Mouse (Mus musculus) splenic B cell, adult 2 months (primary cell): ENCODE measurements around the gene Aatk.

Experiments used
- DNase-seq: peaks from one replicate; pipeline ENCODE4 v3.0.0-alpha.2; 2011; ENCODE audit warnings: low read depth, low spot score
- H3K27me3 ChIP-seq: 2 replicates; pipeline ENCODE4 v1.6.1; 2012; ENCODE audit warnings: mild to moderate bottlenecking, low read length, moderate library complexity, mixed read lengths; ENCODE audit not compliant: control insufficient read depth, poor library complexity, insufficient read depth, severe bottlenecking
- H3K36me3 ChIP-seq: 2 replicates; pipeline ENCODE4 v1.6.1; 2012; ENCODE audit warnings: mild to moderate bottlenecking, low read length, moderate library complexity, mixed read lengths; ENCODE audit not compliant: control insufficient read depth, poor library complexity, insufficient read depth, severe bottlenecking

Aatk gene

GRCm38 (mm10) chr11:119973789-119974188 lies 73.2 kb downstream of the Aatk start:
- DNase-seq: no peak

GRCm38 (mm10) chr11:119970021-119970851 lies 76.7 kb downstream of the Aatk start:
- no peak for DNase-seq
- H3K36me3 ChIP-seq: no peaks in the 10 kb centered on the region
- no peaks in the 10 kb centered on the region for H3K27me3 ChIP-seq

More at GRCm38 (mm10) chr11:119973789-119974188, 73.2 kb downstream of the Aatk start:
- Histone ChIP-seq H3K27me3 (no peaks in the 10 kb centered on the region), H3K36me3 (no peaks in the 10 kb centered on the region)

- DNase-seq: no peak
- H3K27me3 ChIP-seq: no peaks in the 10 kb centered on the region; the same call in 1 of the 2 replicates
- no peaks in the 10 kb centered on the region; the same call in 1 of the 2 replicates for H3K36me3 ChIP-seq
These were observed 79.1 kb downstream of the Aatk start for GRCm38 (mm10) chr11:119967892-119968291.

GRCm38 (mm10) chr11:119967401-119967800 lies 79.6 kb downstream of the Aatk start:
- H3K27me3 ChIP-seq: no peaks in the 10 kb centered on the region; the same call in 1 of the 2 replicates

GRCm38 (mm10) chr11:119966294-119966693 lies 80.7 kb downstream of the Aatk start:
- H3K27me3 ChIP-seq: no peaks in the 10 kb centered on the region; the same call in 1 of the 2 replicates
- no peaks in the 10 kb centered on the region; the same call in 1 of the 2 replicates for H3K36me3 ChIP-seq

More at GRCm38 (mm10) chr11:119967401-119967800, 79.6 kb downstream of the Aatk start:
- H3K36me3 ChIP-seq: no peaks in the 10 kb centered on the region; the same call in 1 of the 2 replicates
- DNase-seq: no peak

GRCm38 (mm10) chr11:119965053-119965452 lies 81.9 kb downstream of the Aatk start:
- Histone ChIP-seq H3K36me3 (no peaks in the 10 kb centered on the region; the same call in 1 of the 2 replicates), H3K27me3 (no peaks in the 10 kb centered on the region; the same call in 1 of the 2 replicates)
- DNase-seq: no peak

More at GRCm38 (mm10) chr11:119966294-119966693, 80.7 kb downstream of the Aatk start:
- DNase-seq: no peak

- DNase-seq: no peak
- no peaks in the 10 kb centered on the region; the same call in 1 of the 2 replicates for H3K36me3 ChIP-seq
- no peaks in the 10 kb centered on the region; the same call in 1 of the 2 replicates for H3K27me3 ChIP-seq
These were observed 85.5 kb downstream of the Aatk start for GRCm38 (mm10) chr11:119961511-119961910.

GRCm38 (mm10) chr11:119960671-119961070 lies 86.3 kb downstream of the Aatk start:
- no peak for DNase-seq
- no peaks in the 10 kb centered on the region; the same call in 1 of the 2 replicates for H3K36me3 ChIP-seq
- H3K27me3 ChIP-seq: no peaks in the 10 kb centered on the region; the same call in 1 of the 2 replicates

GRCm38 (mm10) chr11:119959714-119960113 lies 87.3 kb downstream of the Aatk start:
- DNase-seq: no peak
- Histone ChIP-seq H3K36me3 (no peaks in the 10 kb centered on the region; the same call in 1 of the 2 replicates), H3K27me3 (no peaks in the 10 kb centered on the region; the same call in 1 of the 2 replicates)

GRCm38 (mm10) chr11:119958856-119959255 lies 88.1 kb downstream of the Aatk start:
- Histone ChIP-seq H3K36me3 (no peaks in the 10 kb centered on the region), H3K27me3 (no peaks in the 10 kb centered on the region; the same call in 1 of the 2 replicates)
- DNase-seq: no peak
